Mouse (Mus musculus): ENCODE data around the gene Zfp949.

Zfp949 gene

DNA sequence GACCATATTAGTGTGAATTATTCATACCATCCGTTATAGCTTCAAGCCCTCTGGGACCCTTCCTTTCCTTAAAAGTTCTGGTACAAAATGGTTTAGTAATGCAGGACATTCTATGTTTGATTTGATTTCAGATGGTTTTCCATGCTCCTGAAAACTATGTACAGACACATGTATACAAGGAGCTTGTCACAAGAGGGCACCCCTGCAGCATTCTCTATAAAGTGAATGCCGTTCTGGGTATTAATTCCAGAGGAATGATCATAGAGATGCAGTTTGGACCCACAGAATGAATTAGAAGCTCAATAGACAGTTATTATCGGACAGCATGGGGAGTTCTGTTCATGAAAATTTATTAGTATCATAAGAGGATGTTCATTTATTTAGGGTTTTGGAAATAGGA lies 2.3 kb upstream of the Zfp949 start:
- 34% methylated on average over 3 of the region's 3 CpGs for WGBS

DNA sequence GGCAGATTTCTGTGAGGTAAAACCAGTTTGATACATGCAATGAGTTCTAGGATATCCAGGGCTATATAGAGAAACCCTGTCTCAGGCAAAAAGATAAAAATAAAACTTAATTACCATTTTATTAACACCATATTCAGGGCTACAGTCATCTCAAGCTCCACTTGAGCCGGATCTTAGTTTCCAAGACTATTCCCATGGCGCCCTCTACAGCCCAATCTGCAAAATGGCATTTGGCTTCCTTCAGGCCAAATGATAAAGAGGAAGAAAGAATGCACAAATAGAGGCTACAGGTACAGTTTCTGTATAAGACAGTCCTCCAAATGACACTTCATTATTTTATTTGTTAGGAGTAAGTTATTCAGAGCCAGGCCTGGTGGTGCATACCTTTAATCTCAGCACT lies 1.7 kb upstream of the Zfp949 start:
- WGBS, result 1% methylated on average over 2 of the region's 2 CpGs

DNA sequence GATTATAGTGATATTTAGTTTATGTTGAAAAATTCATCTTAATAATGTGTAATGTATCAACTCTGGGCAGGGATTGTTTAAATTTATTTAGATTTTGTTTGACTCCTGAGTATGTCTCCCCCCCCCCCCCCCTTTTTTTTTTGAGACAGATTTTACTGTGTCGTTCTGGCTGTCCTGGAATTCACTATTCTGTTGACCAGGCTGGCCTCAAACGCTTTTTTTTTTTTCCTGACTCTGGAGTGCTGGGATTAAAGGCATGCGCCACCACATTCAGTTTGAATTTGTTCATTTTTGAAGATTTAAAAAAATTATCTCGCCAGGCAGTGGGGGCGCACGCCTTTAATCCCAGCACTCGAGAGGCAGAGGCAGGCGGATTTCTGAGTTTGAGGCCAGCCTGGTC lies 1.2 kb upstream of the Zfp949 start:
- WGBS, result 53% methylated on average over 8 of the region's 8 CpGs

DNA sequence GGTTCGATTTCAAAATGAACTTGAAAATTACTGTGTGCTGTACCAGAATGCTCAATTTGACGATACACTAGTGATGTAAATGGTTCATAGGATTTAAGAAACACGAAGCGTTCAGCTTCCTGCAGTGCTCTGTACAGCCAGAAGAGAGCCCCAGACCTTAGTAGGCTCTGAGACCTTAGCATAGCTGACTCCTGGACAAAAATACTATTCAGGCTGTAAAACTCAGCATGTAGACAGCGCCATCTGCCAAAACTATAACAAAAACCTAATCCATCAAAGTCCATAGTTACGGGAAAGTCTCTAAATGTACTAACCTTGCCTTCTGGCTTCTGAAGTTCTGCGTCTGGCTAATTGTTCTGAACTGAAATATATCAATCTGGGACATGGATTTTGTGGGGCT lies 550 bp upstream of the Zfp949 start:
- 12% methylated on average over 7 of the region's 7 CpGs for WGBS

DNA sequence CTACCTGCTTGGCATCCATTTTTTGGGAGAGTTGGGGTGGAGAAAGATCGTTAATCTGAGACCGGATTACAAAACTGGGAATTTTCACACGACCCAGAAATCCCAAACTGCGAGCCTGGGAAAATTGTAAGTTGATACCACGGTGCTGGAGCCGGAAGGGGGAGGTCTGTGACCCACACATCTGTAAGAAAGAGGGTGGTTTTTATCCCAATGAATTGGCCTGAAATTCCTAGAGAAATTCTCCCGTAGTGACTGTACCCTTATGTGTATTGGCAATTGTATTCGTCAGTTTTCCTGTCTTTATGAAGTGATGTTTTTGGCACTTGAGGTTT lies 760 bp downstream of the Zfp949 start:
- WGBS, result 2% methylated on average over 8 of the region's 8 CpGs

DNA sequence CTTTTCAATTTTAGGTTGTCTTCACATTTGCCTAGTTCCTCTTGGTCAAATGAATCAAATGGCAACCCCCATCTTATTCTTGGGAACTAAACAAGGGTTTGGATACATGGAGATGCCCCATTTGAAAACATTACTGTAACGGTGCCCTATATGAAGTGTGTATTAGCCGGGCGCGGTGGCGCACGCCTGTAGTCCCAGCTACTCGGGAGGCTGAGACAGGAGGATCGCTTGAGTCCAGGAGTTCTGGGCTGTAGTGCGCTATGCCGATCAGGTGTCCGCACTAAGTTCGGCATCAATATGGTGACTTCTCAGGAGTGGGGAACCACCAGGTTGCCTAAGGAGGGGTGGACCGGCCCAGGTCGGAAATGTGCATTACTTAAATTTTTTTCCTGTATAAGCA lies 5.3 kb downstream of the Zfp949 start:
- 98% methylated on average over 14 of the region's 14 CpGs for WGBS

DNA sequence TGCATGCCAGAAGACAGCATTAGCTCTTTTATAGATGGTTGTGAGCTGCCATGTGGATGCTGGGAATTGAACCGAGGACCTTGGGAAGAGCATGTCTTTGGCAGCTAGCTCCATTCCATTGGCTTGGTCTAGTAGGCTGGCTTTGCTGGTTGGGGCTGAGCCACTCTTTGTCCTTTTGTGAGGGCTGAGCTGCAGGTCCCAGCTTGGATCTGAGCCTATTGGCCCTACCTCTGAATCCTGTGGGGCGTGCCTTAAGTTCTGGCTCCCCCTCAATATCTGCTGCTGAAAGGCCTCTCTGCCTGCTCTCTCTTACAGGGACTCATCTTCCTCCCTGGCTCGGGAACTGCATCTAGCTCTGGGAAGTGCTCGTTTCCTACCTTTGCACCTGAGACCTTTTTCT lies 10.3 kb downstream of the Zfp949 start:
- WGBS, result 65% methylated on average over 4 of the region's 4 CpGs

DNA sequence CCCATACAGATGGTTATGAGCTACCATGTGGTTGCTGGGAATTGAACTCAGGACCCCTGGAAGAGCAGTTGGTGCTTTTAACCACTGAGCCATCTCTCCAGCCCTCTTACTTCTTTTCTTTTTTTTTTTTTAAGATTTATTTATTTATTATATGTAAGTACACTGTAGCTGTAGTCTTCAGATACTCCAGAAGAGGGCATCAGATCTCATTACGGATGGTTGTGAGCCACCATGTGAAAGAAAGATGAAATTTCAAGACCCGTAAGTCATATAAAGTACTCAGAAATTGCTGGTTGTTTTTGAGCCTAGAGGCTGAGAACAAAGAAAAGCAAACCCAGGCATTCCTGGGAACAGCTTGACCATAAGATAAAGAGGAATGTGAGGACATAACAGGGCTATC lies 13.7 kb downstream of the Zfp949 start:
- 58% methylated on average over 2 of the region's 2 CpGs for WGBS

DNA sequence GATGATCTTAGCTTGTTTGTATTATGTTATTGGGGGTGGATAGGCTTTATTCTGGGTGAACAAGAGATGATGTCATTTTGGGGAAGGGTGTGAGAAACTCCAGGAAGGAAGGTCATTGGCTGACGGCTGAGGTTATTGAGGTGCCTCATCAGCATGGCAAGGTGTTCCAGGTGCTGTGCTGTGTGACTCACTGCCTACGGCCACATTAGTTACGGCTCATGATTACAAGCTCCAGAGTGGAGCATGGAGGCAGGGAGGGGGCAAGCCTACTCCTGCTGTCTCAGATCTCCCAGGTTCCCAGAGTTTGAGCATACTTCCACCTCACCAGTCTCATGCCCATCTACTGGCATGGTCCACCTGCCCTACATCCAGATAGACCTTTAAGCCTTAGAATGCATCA lies 22.7 kb downstream of the Zfp949 start:
- 90% methylated on average over 3 of the region's 3 CpGs for WGBS

DNA sequence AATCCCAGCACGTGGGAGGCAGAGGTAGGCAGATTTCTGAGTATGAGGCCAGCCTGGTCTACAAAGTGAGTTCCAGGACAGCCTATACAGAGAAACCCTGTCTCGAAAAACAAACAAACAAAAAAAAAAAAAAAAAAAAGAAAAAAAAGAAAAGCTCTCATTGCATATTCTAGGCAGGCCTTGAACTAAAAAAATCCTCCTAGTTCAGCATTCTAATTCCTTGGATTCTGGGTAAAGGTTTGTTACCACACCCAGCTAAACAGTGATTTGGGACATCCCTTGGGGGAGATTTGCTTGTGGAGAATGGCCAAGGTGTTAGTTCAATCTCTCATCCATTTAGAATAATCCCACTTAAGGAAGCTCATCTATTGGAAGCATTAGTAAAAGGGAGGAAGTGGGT lies 32.8 kb downstream of the Zfp949 start, which contains the start of gene Trim43a:
Gene Trim43a (plus strand): TSS at position 301 of the 400 bp plus-strand sequence.
- 82% methylated on average over 2 of the region's 2 CpGs for whole genome bisulfite sequencing

DNA sequence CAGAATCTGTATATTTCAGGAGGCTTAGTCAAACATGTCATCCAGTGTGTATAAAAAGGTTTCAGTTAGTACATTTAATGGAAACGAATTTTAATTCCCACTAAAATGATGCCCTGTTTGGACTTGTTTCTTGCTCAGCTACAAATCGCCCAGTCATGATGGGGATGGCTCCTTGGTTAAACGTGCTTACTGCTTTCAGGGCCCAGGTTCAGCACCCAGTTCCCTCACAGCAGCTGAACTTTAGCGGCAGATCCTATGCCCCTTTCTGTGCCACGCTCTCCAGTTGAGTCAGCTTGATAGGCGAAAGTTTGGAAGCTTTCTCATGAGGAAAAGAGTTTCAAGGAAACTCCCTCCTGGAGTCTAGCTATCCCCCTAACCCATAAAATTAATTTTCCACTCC lies 45.9 kb downstream of the Zfp949 start:
- WGBS, result 88% methylated on average over 6 of the region's 6 CpGs

DNA sequence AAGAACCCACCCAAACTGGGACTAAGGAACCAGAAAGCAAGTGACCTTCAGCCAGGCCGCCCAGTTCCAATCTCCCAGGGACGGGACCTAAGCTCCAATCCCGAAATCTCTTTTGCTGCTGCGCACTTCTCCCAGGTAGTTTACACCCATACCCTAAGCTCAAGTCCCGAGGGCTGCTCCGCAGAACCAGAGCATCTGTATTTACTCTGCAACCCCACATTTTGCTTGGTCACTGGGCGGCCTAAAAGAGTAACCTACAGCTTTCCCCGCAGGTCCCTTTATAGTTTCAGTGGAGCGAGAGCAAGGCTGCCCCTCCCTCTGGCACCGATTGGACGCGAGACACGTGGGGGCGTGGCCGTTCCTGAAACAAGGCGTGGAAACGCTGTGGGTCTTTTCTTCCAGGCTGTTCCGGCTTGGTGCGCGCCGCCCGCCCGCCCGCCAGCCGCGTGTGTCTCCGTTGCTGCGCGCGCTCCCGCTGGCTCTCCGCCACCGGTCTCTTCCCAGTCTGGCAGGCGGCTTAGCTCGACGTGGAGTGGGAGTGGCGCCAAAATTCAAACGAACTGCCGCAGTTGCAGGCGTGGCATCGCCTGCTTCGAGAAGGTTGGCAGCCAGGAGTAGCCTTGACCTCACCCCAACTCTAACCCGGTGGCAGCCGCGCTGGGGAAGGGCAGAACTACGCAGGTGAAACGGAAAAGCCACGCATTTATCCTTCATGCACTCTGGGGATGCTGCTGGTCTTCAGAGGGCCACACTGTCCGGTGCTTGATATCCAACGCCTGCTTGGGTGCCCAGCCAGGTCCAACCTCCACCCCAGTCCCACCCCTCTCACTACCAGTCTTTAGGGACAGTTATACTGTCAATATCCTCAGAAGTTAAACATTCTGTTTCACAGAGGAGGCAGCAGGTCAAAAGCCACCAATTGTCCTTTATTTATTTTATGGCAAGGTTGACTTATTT lies 51.7 kb downstream of the Zfp949 start:
- WGBS, result 2% methylated on average over 47 of the region's 50 CpGs

Measured in cerebral cortex, adult 2 months (tissue).